8 mouse cellular contexts compared by ENCODE assay signal in genomic region chr16:18620201-18620600, GRCm38 (mm10). TPM values are rescaled to one million over a fixed set of nuclear protein-coding genes. Genes with fewer than 3 reads are reported as not detected.
A peak's percentile ranks its signal among the peaks of the same experiment; 100 is the strongest.
DNase-seq lines count a peak whose midpoint lies in the region; ATAC-seq and TF ChIP-seq lines count a peak whose summit lies in the region.
"Had no signal": no experiment of that assay in that cellular context is flagged by ENCODE, and none has a peak within 500 bp of the region (broad histone marks: within the 10 kb centered on the region; RNA-seq: fewer than 3 reads in every experiment).

No protein-coding gene starts in this region.

- no peaks in the 10 kb centered on the region; the same call in 1 of the 2 replicates for H3K36me3 ChIP-seq in kidney, embryonic 16.5 days (ENCODE audit: insufficient read depth, low read length)
- H3K36me3 ChIP-seq in liver, postnatal 0 days (replicated peaks; ENCODE audit: insufficient read depth, low read length): no peaks in the 10 kb centered on the region; the same call in 1 of the 2 replicates

- peaks cover 27% of the 10 kb centered on the region for H3K4me1 ChIP-seq in kidney, embryonic 16.5 days (ENCODE audit: insufficient read depth, low read length)
- peaks cover 4% of the 10 kb centered on the region; the same call in 1 of the 2 replicates for H3K4me1 ChIP-seq in liver, postnatal 0 days (ENCODE audit: insufficient read depth)

- H3K27me3 ChIP-seq in kidney, embryonic 16.5 days (ENCODE audit: insufficient read depth, low read length): peaks cover 88% of the 10 kb centered on the region
- peaks cover 82% of the 10 kb centered on the region for H3K27me3 ChIP-seq in liver, postnatal 0 days (ENCODE audit: insufficient read depth, low read length)

- H3K4me3 ChIP-seq in kidney, embryonic 16.5 days (ENCODE audit: low read length): peak overlapping the region; percentile 51
- peak overlapping the region; percentile 40; the same call in 1 of the 2 replicates for H3K4me3 ChIP-seq in liver, postnatal 0 days (ENCODE audit: low read depth, low read length)

- no peak for TF ChIP-seq POLR2A in brain, embryonic 14.5 days (IDR thresholded peaks at IDR 0.05; ENCODE audit: borderline replicate concordance, extremely low read depth, insufficient read depth, insufficient read length, poor library complexity, severe bottlenecking)

- peak overlapping the region; percentile 84 for H3K4me2 ChIP-seq in kidney, embryonic 16.5 days (replicated peaks; ENCODE audit: low read depth, low read length)
- 0 out of 2 replicates have a peak overlapping the region, but pooled peaks have one; percentile 67 for H3K4me2 ChIP-seq in liver, postnatal 0 days (ENCODE audit: low read depth, low read length)

- no peak overlapping the region for H3K27ac ChIP-seq in kidney, embryonic 16.5 days (ENCODE audit: low read length)
- no peak overlapping the region for H3K27ac ChIP-seq in liver, postnatal 0 days (ENCODE audit: low read depth)

- ATAC-seq in kidney, embryonic 16.5 days (ENCODE audit: low FRiP score, low TSS enrichment): no peak
- ATAC-seq in liver, postnatal 0 days: no peak

- TF ChIP-seq CTCF in brain, embryonic 14.5 days (IDR thresholded peaks at IDR 0.05; ENCODE audit: borderline replicate concordance, extremely low read depth, insufficient read depth, insufficient read length): no peak
- no peak for TF ChIP-seq CTCF in liver, postnatal 0 days (IDR thresholded peaks at IDR 0.05; ENCODE audit: low read depth)

- no peak for TF ChIP-seq EP300 in liver, postnatal 0 days (IDR thresholded peaks at IDR 0.05; ENCODE audit: low read depth)

- no peaks in the 10 kb centered on the region for H3K9me3 ChIP-seq in kidney, embryonic 16.5 days (ENCODE audit: low read length)
- H3K9me3 ChIP-seq in liver, postnatal 0 days (ENCODE audit: low read length): no peaks in the 10 kb centered on the region

- 41% methylated on average over 6 of the region's 6 CpGs for WGBS in kidney, embryonic 16.5 days
- 39% methylated on average over 6 of the region's 6 CpGs for WGBS in liver, postnatal 0 days (ENCODE audit: insufficient replicate concordance)

- DNase-seq in kidney, adult 11 months: no peak
- DNase-seq in brain, embryonic 14.5 days (ENCODE audit: low read depth): peak; percentile 45
- DNase-seq in fat pad, adult 2 months (ENCODE audit: extremely low read depth, low read depth, low spot score): peak; percentile 42
- no peak for DNase-seq in liver, postnatal 0 days
- no peak for DNase-seq in urinary bladder, postnatal 14 days (ENCODE audit: low spot score)
- DNase-seq in adrenal gland, adult 2 months: no peak

- no peak overlapping the region for H3K9ac ChIP-seq in kidney, embryonic 16.5 days (replicated peaks; ENCODE audit: low read length)
- H3K9ac ChIP-seq in liver, postnatal 0 days (replicated peaks): no peak overlapping the region

RNA-seq across cellular contexts. Expression of gene Gp1bb, which starts 2.0 kb away (rescaled TPM):
- 0.96 and 1.3 TPM in 2 replicates for polyA plus RNA-seq in kidney, embryonic 16.5 days (2015; fragmentation: Nextera tagmentation; extraction: Ambion mirVana)
- 19.9 and 22.5 TPM in 2 replicates for polyA plus RNA-seq in brain, embryonic 14.5 days (2012; rRNA removed)
- polyA plus RNA-seq in liver, postnatal 0 days (2015; fragmentation: Nextera tagmentation; extraction: Ambion mirVana): 55.8 and 56.5 TPM in 2 replicates
- not detected for total RNA-seq in adrenal gland, adult 2 months (2021)
- polyA plus RNA-seq in adrenal gland, adult 2 months (2012; rRNA removed): 2.1 and 4.0 TPM in 2 replicates

RNA-seq across cellular contexts. Expression of gene Gm49601, which starts 6.0 kb away (rescaled TPM):
- polyA plus RNA-seq in kidney, embryonic 16.5 days (2015; fragmentation: Nextera tagmentation; extraction: Ambion mirVana): 2.1 and 2.6 TPM in 2 replicates
- polyA plus RNA-seq in brain, embryonic 14.5 days (2012; rRNA removed): 89.4 and 112 TPM in 2 replicates
- 0.32 TPM in 1 of 2 replicates, not detected in the other for polyA plus RNA-seq in liver, postnatal 0 days (2015; fragmentation: Nextera tagmentation; extraction: Ambion mirVana)
- total RNA-seq in adrenal gland, adult 2 months (2021): 1 to 10 TPM; 2.4 to 3.6 TPM
- 3.7 and 4.0 TPM in 2 replicates for polyA plus RNA-seq in adrenal gland, adult 2 months (2012; rRNA removed)
- total RNA-seq: hematopoietic stem cell, adult 5-6 weeks had no signal

RNA-seq across cellular contexts. Expression of gene Sept5, which starts 9.6 kb away (rescaled TPM):
- 17.9 and 21.4 TPM in 2 replicates for polyA plus RNA-seq in kidney, embryonic 16.5 days (2015; fragmentation: Nextera tagmentation; extraction: Ambion mirVana)
- polyA plus RNA-seq in brain, embryonic 14.5 days (2012; rRNA removed): 266 and 348 TPM in 2 replicates
- polyA plus RNA-seq in liver, postnatal 0 days (2015; fragmentation: Nextera tagmentation; extraction: Ambion mirVana): 3.0 and 3.2 TPM in 2 replicates
- total RNA-seq in adrenal gland, adult 2 months (2021): 10 to 100 TPM; 12.6 to 12.9 TPM
- polyA plus RNA-seq in adrenal gland, adult 2 months (2012; rRNA removed): 8.0 and 9.1 TPM in 2 replicates

RNA-seq across cellular contexts. Expression of gene Tbx1, which starts 29.7 kb away (rescaled TPM):
- 0.26 and 0.32 TPM in 2 replicates for polyA plus RNA-seq in kidney, embryonic 16.5 days (2015; fragmentation: Nextera tagmentation; extraction: Ambion mirVana)
- 1.3 and 1.9 TPM in 2 replicates for polyA plus RNA-seq in brain, embryonic 14.5 days (2012; rRNA removed)
- 0.40 TPM in 1 of 2 replicates, not detected in the other for polyA plus RNA-seq in liver, postnatal 0 days (2015; fragmentation: Nextera tagmentation; extraction: Ambion mirVana)
- total RNA-seq in adrenal gland, adult 2 months (2021): under 1 TPM in 1 of 2 experiments, not detected in 1; 0.28 TPM
- 0.47 and 0.49 TPM in 2 replicates for polyA plus RNA-seq in adrenal gland, adult 2 months (2012; rRNA removed)
- total RNA-seq: hematopoietic stem cell, adult 5-6 weeks had no signal

Comparison
In these comparisons a context has a peak if more than half of its experiments do, and no peak if none do; other contexts are left out.
1. DNase-seq: peak in brain, embryonic 14.5 days (single experiment) and fat pad, adult 2 months (single experiment); none in kidney, adult 11 months (single experiment), liver, postnatal 0 days (single experiment), urinary bladder, postnatal 14 days (single experiment) and adrenal gland, adult 2 months (single experiment).
2. RNA of gene Gm49601, which starts 6.0 kb away (polyA plus RNA-seq): 89.4 to 112 TPM in brain, embryonic 14.5 days; 3.7 to 4.0 TPM in adrenal gland, adult 2 months, 2.1 to 2.6 TPM in kidney, embryonic 16.5 days and 0.32 TPM in liver, postnatal 0 days; every median in the first group is over 10 times any median in the second.
3. RNA of gene Sept5, which starts 9.6 kb away (polyA plus RNA-seq): 266 to 348 TPM in brain, embryonic 14.5 days; 17.9 to 21.4 TPM in kidney, embryonic 16.5 days, 8.0 to 9.1 TPM in adrenal gland, adult 2 months and 3.0 to 3.2 TPM in liver, postnatal 0 days; every median in the first group is over 10 times any median in the second.